Mouse (Mus musculus) megakaryocyte, adult 5-6 weeks (primary cell): ENCODE results near the gene Slc39a13. TPM values are rescaled to one million over a fixed set of nuclear protein-coding genes. Genes with fewer than 3 reads are reported as not detected.
"Not testable (repeated sequence)": the region's sequence is repeated elsewhere in the genome, so short reads cannot be mapped to it uniquely, and the experiment has no call there.

ENCODE experiments used
- ATAC-seq: 2 replicates; pipeline ENCODE4 v1.8.0; 2016; ENCODE audit warnings: mild to moderate bottlenecking, inconsistent platforms; ENCODE audit not compliant: poor library complexity, severe bottlenecking
- total RNA-seq, 2 experiments: library from RNA; stranded (forward) in 1 of 2; stranded (reverse) in 1 of 2; fragments of 153-499, 151-499 nt in 1 of 2; fragments of 221-1000, 200-1000 nt in 1 of 2; gene quantifications; 2 replicates each; pipeline versions ENCODE4 v1.2.3 to v1.2.4; 2015 to 2017

The Slc39a13 gene
- total RNA-seq, 2 experiments from 2014 or later = 10.9 to 15.6 TPM

DNA sequence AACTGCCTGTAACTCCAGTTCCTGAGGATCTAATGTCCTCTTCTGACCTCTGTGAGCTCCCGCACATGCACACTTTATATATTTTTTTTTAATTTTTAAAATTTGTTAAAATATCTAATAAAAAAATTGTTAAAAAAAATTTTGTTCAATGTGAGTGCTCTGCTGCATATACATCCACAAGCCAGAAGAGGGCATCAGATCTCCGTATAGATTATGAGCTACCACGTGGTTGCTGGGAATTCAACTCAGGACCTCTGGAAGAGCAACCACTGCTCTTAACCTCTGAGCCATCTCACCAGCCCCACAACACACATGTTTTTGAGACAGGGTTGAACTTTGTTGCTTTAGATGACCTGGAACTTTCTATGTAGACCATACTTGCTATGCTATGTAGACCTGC is 37.2 kb downstream of the Slc39a13 start:
- no peak for ATAC-seq

- no peak for ATAC-seq
Measured at GRCm38 (mm10) chr2:91031216-91031615, 39.0 kb downstream of the Slc39a13 start.

DNA sequence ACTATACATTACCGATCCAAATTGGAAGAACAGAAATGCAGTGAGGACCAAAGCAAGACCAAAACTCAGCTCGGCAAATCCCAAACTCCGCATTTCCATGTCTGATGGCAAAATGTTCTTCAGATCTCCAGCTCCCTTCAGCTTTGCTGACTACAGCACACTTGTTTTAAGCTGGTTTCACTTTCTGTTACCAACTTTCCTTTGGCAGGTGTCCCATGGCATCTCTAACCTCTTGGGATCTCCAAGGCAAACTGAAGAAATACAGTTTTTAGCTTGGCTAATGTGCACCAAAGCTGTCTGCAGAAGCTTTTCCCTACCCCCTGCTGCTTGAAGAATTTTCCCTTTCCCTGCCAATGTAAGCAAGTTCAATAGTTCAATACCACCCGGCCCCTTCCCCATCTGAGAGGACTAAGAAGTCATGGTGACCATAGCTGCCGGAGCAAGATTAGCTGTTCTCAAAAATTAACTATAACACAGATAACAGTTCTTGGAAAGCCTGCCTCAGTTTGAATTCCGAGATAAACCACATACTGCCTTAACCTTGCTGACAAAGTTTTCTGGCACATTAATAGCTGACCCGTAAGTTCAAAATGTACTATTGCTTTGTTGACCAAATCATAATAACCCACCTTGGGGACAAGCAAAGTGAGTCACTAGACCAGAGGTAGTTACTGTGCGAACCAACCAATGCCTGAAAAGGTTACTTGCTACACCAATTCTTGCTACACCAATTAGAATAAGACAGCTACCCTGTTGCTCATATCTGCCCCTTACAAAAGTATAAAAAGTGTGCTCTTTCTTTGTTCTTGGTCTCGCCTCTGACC is 42.6 kb downstream of the Slc39a13 start:
- ATAC-seq = no peak

DNA sequence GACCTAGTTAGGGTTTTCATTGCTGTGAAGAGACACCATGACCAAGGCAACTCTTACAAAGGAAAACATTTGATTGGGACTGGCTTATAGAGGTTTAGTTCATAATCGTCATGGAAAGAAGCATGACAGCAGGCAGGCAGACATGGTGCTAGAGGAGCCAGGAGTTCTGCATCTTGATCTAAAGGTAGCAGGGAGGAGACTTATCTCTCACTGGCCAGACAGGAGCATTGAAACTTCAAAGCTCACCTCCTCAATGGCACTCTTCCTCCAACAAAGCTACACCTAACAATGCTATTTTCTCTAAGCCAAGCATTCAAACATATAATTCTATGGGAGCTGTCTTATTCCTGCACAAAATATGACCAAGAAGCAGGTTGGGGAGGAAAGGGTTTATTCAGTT is 43.7 kb downstream of the Slc39a13 start:
- ATAC-seq = no peak

- ATAC-seq = no peak
Measured at GRCm38 (mm10) chr2:91025081-91025516, 45.1 kb downstream of the Slc39a13 start.

- no peak for ATAC-seq
Measured at GRCm38 (mm10) chr2:91023956-91024355, 46.3 kb downstream of the Slc39a13 start.

GRCm38 (mm10) chr2:91023131-91023530 is 47.1 kb downstream of the Slc39a13 start:
- no peak for ATAC-seq

GRCm38 (mm10) chr2:91022266-91022665 is 48.0 kb downstream of the Slc39a13 start:
- ATAC-seq = not testable (repeated sequence)

DNA sequence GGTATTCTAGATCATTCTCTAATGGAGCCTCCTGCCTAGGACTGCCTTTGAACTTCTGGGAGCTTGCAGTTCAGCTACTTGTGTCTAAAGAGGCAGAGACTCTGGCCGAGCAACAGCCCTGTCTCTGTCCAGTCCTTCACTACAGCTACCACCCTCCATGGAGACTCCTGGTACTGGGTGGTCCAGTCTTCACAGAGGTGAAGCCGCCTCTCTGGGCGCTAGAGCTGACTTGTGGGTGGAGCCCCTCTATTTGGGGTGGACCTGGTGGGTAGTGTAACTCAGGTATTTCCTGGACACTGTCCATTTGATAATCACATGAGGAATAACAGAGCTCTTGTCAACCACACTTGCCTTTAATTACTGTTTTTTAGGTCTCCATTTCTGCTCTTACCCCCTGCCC is 50.3 kb downstream of the Slc39a13 start:
- ATAC-seq = no peak

DNA sequence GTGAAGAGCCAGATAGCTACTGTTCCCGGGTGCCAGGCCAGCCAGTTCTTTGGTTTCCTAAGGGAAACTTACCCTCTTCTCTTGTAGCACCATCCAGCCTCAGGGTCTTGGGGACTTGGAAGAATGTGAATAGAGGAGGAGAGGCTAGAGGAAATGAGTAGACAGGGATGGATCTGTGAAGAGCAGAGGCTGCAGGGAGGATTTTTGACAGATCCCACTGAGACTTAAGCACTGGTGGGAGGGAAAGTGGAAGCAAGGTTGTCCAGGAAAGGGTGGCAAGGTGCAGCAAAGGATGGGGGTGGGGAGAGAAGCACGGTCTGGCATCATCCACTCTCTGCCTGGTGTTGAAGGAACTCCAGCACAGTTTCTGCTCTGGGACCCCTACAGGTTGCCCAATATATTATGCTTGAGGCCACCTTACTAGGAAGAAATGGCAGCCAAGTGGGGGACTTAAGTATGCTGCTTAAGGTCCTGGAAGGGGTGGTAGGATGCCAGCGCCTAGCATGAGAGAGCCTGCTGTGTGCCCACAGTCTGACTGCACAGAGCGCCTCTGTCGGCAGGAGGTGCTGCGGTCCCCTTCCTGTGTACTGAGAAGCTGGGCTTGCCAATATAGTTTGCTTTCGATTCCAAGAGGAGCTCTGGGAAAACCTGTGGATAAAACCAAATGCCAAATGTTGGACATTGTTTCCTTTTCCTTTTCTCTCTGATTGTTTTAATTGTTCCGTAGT is 52.0 kb downstream of the Slc39a13 start:
- no peak for ATAC-seq

DNA sequence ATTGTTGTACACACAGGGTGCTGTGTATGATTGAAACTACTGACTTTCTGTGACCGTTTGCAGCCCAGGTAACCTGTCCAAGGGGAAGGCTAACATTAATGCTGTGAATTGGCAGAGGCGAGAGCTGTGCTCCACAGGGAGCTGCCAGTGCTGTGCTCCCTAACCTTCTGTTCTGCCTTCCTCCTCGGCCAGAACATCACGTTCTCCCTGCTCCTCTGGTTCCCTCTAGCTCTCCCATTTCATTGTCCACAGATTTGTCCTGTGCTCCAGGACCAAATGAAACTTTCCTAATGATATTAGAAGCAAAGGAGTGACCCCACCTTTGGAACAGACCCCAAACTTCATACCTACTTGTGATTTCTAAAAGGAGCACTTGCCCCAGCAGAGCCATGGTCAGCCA is 54.8 kb downstream of the Slc39a13 start:
- ATAC-seq = no peak

DNA sequence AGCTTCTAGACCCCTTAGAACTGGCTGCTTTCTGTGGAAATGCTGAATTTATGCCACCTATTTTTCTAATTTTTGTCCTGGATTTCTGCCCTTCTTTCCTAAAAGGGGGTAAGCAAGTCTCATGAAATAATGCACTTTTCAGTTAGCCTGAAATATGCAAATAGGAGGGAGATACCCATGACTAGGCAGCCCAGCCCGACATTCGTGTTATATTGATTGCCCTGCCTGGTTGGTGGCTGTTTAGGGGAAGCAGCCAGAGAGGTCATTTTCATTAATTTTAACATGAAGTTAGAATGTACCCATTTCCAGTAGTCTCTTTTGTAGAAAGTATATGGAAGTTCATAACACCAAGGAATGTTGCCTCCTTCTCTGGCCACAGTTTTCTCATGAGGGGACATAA is 56.3 kb downstream of the Slc39a13 start:
- no peak for ATAC-seq

Other genes with a start within 250 kb of the Slc39a13 start
- 130 and 138 TPM in 2 replicates for gene Mtch2, start 223.3 kb downstream of the Slc39a13 start, total RNA-seq (2015)
- gene Mtch2, start 223.3 kb downstream of the Slc39a13 start, total RNA-seq (2017) = 129 and 168 TPM in 2 replicates
- not detected in 2 replicates for gene C1qtnf4, start 184.6 kb downstream of the Slc39a13 start, total RNA-seq (2015)
- not detected in 2 replicates for gene C1qtnf4, start 184.6 kb downstream of the Slc39a13 start, total RNA-seq (2017)
- 9.1 and 11.3 TPM in 2 replicates for gene Kbtbd4, start 165.7 kb downstream of the Slc39a13 start, total RNA-seq (2015)
- 9.3 and 14.1 TPM in 2 replicates for gene Kbtbd4, start 165.7 kb downstream of the Slc39a13 start, total RNA-seq (2017)
- gene Ndufs3, start 165.6 kb downstream of the Slc39a13 start, total RNA-seq (2015) = 113 and 119 TPM in 2 replicates
- 61.6 and 70.9 TPM in 2 replicates for gene Ndufs3, start 165.6 kb downstream of the Slc39a13 start, total RNA-seq (2017)
- gene Celf1, start 130.0 kb downstream of the Slc39a13 start, total RNA-seq (2015) = 33.7 and 34.7 TPM in 2 replicates
- gene Celf1, start 130.0 kb downstream of the Slc39a13 start, total RNA-seq (2017) = 31.3 and 34.1 TPM in 2 replicates
- gene Rapsn, start 34.8 kb downstream of the Slc39a13 start, total RNA-seq (2015) = 0.46 and 0.47 TPM in 2 replicates
- gene Rapsn, start 34.8 kb downstream of the Slc39a13 start, total RNA-seq (2017) = 0.51 and 1.3 TPM in 2 replicates
- 65.1 and 69.7 TPM in 2 replicates for gene Psmc3, start 16.4 kb downstream of the Slc39a13 start, total RNA-seq (2015)
- gene Psmc3, start 16.4 kb downstream of the Slc39a13 start, total RNA-seq (2017) = 226 TPM in 2 replicates
- gene Spi1, start 12.0 kb upstream of the Slc39a13 start, total RNA-seq (2015) = 348 and 384 TPM in 2 replicates
- gene Spi1, start 12.0 kb upstream of the Slc39a13 start, total RNA-seq (2017) = 253 and 295 TPM in 2 replicates
- gene Mybpc3, start 47.7 kb upstream of the Slc39a13 start, total RNA-seq (2015) = 0.18 and 0.27 TPM in 2 replicates
- 0.08 and 0.44 TPM in 2 replicates for gene Mybpc3, start 47.7 kb upstream of the Slc39a13 start, total RNA-seq (2017)
- gene Madd, start 113.4 kb upstream of the Slc39a13 start, total RNA-seq (2015) = 35.4 and 39.7 TPM in 2 replicates
- 63.6 and 78.7 TPM in 2 replicates for gene Madd, start 113.4 kb upstream of the Slc39a13 start, total RNA-seq (2017)
- 0.45 and 1.9 TPM in 2 replicates for gene Nr1h3, start 132.4 kb upstream of the Slc39a13 start, total RNA-seq (2015)
- 1.5 and 2.2 TPM in 2 replicates for gene Nr1h3, start 132.4 kb upstream of the Slc39a13 start, total RNA-seq (2017)
- gene Acp2, start 132.5 kb upstream of the Slc39a13 start, total RNA-seq (2015) = 7.1 and 8.4 TPM in 2 replicates
- 8.0 and 9.0 TPM in 2 replicates for gene Acp2, start 132.5 kb upstream of the Slc39a13 start, total RNA-seq (2017)
- gene Ddb2, start 166.6 kb upstream of the Slc39a13 start, total RNA-seq (2015) = 7.7 and 8.8 TPM in 2 replicates
- gene Ddb2, start 166.6 kb upstream of the Slc39a13 start, total RNA-seq (2017) = 7.3 TPM in 2 replicates
- not detected in 2 replicates for gene Pacsin3, start 185.5 kb upstream of the Slc39a13 start, total RNA-seq (2015)
- 0.29 TPM in 1 of 2 replicates, not detected in the other for gene Pacsin3, start 185.5 kb upstream of the Slc39a13 start, total RNA-seq (2017)
- gene Arfgap2, start 194.6 kb upstream of the Slc39a13 start, total RNA-seq (2015) = 24.7 and 27.2 TPM in 2 replicates
- 26.9 and 27.1 TPM in 2 replicates for gene Arfgap2, start 194.6 kb upstream of the Slc39a13 start, total RNA-seq (2017)